Mouse (Mus musculus): ENCODE data around the gene Tchp.

Tchp gene

DNA sequence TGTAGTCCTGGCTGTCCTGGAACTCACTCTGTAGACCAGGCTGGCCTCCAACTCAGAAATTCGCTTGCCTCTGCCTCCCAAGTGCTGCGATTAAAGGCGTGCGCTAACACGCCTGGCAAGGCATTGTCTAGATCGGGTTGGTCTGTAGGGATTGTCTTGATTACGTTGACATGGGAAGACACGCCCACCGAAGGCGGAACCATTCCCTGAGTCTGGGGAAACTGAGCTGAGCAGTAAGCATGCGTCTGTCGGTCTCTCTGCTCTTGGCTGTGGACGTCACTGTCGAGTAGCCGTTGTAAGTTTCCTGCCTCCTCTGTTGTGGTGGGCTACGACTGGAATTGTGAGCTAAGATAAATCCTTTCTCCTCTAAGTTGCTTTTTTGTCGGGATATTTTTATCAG, 10.6 kb upstream of the Tchp start:
- DNase-seq (ENCODE audit: low spot score in 2 of 2): no peak

- peak in 1 of 2 experiments; percentile 31 for DNase-seq (ENCODE audit: low spot score in 2 of 2)
These were observed 9.4 kb upstream of the Tchp start for GRCm38 (mm10) chr5:114698044-114698746.

DNA sequence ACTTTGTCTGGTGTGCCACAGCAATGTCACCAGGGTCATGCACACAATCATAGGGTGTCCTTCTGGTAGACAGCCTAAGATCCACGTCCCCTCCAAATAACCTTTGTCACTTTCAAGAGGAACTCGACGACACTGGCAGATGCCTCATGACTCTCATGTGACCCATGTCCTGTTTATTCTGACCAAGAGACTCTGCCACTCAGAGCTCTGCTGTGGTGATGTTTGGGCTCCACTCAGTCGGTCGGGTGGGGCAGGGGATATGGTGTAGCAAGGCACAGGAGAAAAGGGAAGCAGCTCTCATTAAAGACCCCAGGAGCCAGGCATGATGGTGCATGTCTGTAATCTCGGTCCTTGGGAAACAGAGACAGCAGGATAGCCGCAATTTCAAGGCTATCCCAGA, 8.5 kb upstream of the Tchp start:
- peak; percentile 39 to 62 for DNase-seq (ENCODE audit: low spot score in 2 of 2)

GRCm38 (mm10) chr5:114702403-114703392, 4.9 kb upstream of the Tchp start:
- DNase-seq (ENCODE audit: low spot score in 2 of 2): no peak

DNA sequence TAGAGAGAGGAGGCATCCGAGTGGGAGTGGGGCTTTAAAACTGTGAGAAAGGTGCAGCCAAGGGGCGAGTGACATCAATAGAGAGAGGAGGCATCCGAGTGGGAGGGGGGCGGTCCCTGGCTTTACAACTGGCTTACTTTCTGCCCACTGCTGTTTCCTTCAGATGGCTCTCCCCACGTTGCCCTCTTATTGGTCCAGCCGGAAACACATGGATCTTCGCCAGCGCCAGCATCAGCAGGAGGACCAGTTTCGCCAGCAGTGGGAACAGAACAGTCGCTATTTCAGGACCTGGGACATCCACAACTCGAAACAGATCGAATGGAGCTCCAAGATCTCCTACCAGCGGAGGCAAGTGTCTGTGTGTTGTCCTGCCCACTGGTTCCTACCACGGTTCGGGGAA, 931 bp downstream of the Tchp start:
- no peak for DNase-seq (ENCODE audit: low spot score in 2 of 2)

GRCm38 (mm10) chr5:114709357-114709756, 1.8 kb downstream of the Tchp start:
- DNase-seq (ENCODE audit: low spot score in 2 of 2): no peak

GRCm38 (mm10) chr5:114714551-114714950, 7.0 kb downstream of the Tchp start:
- DNase-seq (ENCODE audit: low spot score in 2 of 2): no peak

GRCm38 (mm10) chr5:114717292-114717691, 9.7 kb downstream of the Tchp start:
- DNase-seq (ENCODE audit: low spot score in 2 of 2): no peak

DNA sequence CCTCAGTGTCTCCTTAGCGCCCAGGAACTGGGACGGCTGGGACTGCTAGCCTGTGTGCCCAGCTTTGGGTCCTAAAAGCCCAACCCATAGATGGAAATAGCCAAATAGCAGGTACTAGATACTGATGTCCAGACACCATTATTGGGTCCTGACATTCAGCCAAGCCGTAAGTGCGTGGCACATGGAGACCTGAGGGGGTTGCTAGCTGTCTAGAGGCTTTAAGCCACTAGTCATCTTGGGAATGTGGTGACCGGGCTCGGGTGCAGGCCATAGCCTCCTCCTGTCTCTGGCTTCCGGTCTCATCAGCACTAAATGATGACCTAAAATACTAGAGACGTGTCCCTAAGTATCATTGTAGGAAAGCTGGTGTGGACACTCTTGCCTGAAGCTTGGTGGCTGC, 10.4 kb downstream of the Tchp start:
- no peak for DNase-seq (ENCODE audit: low spot score in 2 of 2)

DNA sequence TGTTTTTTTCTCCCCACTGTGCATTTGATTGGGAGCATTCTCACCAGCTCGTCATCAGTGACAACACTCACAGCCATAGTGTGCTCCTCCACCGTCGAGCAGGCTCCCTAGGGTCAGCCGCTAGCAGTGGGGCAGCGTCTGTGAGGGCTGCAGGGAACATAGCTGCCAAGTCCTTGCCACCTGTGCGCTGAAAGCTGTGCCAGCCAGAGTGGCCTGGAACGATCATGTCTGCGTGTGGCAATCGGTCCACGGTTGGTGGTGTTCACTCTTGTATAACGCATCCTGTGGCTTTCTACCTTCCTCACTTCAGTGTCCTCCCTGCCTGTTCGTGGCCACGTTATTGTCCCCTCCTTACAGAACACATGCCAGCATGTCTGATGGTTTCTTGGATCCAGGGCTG, 10.9 kb downstream of the Tchp start:
- no peak for DNase-seq (ENCODE audit: low spot score in 2 of 2)

- DNase-seq (ENCODE audit: low spot score in 2 of 2): no peak
These were observed 11.7 kb downstream of the Tchp start for GRCm38 (mm10) chr5:114719003-114719927.

GRCm38 (mm10) chr5:114719928-114720270, 12.3 kb downstream of the Tchp start:
- DNase-seq (ENCODE audit: low spot score in 2 of 2): no peak

GRCm38 (mm10) chr5:114720784-114721183, 13.2 kb downstream of the Tchp start:
- no peak for DNase-seq (ENCODE audit: low spot score in 2 of 2)

DNA sequence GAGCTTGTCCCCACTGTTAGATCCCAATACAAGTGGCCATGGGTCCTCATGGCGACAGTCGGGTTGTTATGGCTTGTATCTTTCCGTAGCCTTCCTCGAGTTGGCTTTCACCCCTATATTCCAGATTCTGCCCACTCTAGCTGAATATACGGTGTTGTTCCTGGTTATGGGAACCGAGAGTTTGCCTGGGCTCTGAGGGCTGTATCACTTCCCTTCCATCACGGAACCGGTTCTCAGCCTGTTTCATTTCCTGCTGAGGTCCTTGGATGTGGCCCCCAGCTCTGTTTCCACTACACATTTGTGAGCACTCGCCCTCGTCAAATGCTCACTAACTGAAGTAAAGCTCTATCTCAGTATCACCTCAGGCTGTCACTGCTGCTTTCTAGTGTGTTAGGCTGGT, 14.4 kb downstream of the Tchp start:
- DNase-seq (ENCODE audit: low spot score in 2 of 2): no peak

GRCm38 (mm10) chr5:114722846-114723245, 15.3 kb downstream of the Tchp start:
- peak in 1 of 2 experiments; percentile 23 for DNase-seq (ENCODE audit: low spot score in 2 of 2)

DNA sequence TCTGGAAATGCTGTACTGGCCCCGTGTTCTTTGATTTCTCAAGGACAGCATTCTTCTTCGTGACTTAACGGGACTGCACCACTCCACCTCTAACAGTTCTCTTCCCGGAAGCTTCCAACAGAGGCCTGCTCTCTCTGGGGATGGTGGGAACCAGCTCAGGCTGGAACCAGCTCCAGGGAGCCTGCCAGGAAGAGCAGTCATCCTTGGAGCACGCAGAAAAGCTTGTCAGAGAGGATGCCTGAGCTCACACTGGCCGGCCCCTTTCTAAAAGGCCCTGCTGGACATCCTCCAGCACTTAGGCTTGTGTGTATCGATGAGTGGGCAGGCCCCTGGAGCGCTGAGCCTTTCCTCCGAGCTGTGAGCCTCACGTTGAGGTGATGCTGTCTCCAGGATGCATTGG, 20.6 kb downstream of the Tchp start:
- peak; percentile 51 to 58 for DNase-seq (ENCODE audit: low spot score in 2 of 2)

- peak; percentile 22 to 34 for DNase-seq (ENCODE audit: low spot score in 2 of 2)
These were observed 22.6 kb downstream of the Tchp start for GRCm38 (mm10) chr5:114730129-114730528.

GRCm38 (mm10) chr5:114731498-114731897, 23.9 kb downstream of the Tchp start:
- no peak for DNase-seq (ENCODE audit: low spot score in 2 of 2)

DNA sequence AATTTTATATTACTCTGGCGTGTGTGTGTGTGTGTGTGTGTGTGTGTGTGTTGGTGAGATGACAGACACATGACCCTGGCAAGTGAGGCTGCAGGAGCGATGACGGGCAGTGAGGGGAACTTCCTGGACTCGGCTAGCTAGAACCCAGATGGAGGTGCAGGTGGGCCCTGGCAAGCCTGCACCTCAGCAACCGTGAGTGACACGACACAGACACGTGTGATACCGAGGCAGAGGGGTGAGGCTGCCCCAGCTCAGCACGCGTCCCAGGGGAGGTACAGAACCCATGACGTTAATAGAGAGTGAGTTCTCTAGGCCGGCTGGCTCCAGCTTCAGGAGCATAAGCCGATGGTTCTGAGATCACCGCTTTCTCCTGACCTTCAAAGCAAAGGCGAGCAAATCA, 24.4 kb downstream of the Tchp start:
- DNase-seq (ENCODE audit: low spot score in 2 of 2): no peak

GRCm38 (mm10) chr5:114733606-114734005, 26.0 kb downstream of the Tchp start:
- no peak for DNase-seq (ENCODE audit: low spot score in 2 of 2)

DNA sequence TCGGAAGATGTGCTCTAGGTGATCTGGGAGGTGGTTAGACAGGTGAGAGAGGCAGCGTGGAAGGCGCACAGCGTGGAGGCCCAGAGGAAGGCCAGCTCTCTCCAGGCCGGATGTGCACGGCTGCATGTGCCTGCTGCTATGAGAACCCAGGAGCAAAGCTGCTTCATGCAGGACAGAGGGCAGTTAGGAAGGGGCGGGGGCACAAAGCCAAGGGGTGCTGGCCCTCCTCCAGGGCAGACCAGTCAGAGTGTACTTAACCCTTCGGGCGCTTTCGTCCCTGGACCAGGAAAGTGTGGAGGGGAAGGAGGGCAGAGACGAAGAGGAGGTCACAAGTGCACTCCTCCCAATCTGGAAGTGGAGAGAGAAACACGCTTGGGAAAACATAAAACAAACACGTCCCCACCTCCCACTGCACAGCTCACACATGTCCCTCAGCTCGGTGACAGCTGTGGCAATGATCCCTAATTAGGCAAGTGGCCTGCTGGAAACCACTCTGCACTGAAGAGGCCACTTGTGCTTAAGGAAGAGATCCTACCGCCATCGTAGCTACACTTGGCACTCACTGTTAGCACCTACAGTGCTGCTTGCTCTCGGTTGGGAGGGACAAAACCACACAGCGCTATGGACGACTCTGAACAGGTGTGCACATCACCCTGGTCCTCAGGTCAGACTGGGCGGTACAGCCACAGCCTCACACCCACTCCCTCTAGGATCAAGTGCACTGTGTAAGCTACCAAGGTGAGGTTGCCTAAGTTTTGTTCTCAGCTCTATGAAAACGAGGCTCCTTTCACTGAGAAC, 29.7 kb downstream of the Tchp start:
- DNase-seq (ENCODE audit: low spot score in 2 of 2): no peak

All from heart, adult 9 months (tissue).